Mouse (Mus musculus): ENCODE results near the gene Acsm3.

Acsm3 gene

GRCm38 (mm10) chr7:119795311-119795710 lies 34.6 kb downstream of the Acsm3 start:
- no peak for DNase-seq (ENCODE audit: low read depth, low spot score)

DNA sequence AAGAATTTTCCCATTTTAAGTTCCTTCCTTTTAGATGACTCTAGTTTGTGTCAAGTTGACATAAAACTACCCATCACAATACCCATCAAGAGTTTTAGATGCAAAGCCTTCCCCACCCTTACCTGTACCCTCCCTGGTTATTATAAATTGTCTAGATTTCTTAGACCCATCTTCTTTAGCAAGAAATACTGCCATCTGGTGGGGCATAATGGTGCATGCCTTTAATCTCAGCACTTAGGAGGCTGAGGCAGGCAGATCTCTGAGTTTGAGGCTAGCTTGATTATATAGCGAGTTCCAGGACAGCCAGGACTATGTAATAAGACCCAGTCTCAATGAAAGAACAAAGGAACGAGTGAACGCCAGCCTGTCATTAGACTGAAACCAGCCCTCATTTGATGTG lies 39.8 kb downstream of the Acsm3 start:
- DNase-seq (ENCODE audit: low read depth, low spot score): no peak

- DNase-seq (ENCODE audit: low read depth, low spot score): no peak
Observed at GRCm38 (mm10) chr7:119800991-119801390, 40.3 kb downstream of the Acsm3 start.

- DNase-seq (ENCODE audit: low read depth, low spot score): no peak
Observed at GRCm38 (mm10) chr7:119807396-119807795, 46.7 kb downstream of the Acsm3 start.

- no peak for DNase-seq (ENCODE audit: low read depth, low spot score)
Observed at GRCm38 (mm10) chr7:119808723-119809122, 48.0 kb downstream of the Acsm3 start.

DNA sequence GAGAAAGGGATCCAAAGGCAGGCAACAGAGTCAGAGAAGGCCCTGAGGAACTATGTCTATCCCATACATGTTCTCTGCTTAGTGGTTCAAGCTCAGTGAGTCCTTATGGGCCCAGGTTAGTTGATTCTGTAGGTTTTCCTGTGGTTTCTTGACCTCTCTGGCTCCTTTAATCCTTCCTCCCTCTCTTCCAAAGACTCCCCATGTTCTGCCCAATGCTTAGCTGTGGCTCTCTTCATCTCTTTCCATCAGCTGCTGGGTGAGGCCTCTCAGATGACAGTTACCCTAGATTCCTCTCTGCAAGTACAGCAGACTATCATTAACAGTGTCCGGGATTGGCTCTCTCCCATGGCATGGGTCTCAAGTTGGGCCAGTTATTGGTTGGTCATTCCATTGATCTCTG lies 74.6 kb downstream of the Acsm3 start:
- DNase-seq (ENCODE audit: low read depth, low spot score): no peak

GRCm38 (mm10) chr7:119835996-119836777 lies 75.5 kb downstream of the Acsm3 start:
- no peak for DNase-seq (ENCODE audit: low read depth, low spot score)
